Mouse (Mus musculus) adrenal gland, adult 8-10 months (tissue): ENCODE results near the gene Chrm3. TPM values are rescaled to one million over a fixed set of nuclear protein-coding genes. Genes with fewer than 3 reads are reported as not detected.
A peak's percentile ranks its signal among the peaks of the same experiment; 100 is the strongest.

ENCODE experiments used
- DNase-seq: peaks from one replicate; pipeline ENCODE4 v3.0.0; 2022
- total RNA-seq, 4 experiments: library from RNA; stranded (reverse); gene quantifications; 2 replicates each; pipeline ENCODE4 v1.2.4; 2022

The Chrm3 gene
- total RNA-seq, 4 experiments from 2014 or later = 1.8 to 10.9 (median 4.4) TPM

DNA sequence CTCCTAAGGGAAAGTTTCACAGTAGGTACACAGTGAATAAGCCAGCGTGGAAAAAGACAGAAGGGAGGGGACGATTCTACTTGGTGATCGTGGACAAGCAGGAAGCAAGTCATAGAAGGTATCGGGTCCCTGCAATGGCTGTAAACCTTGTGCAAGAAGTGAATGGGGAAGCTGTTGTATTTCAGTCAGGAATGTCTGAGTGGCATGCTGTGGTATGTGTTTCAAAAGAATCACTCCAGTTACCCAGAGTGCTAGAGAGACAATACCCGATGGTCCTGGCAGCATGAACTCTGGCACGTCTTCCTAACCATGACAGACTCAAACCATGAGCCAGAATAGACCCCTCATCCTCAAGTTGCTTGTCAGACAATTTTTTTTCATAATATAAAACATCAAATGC, 375.0 kb downstream of the Chrm3 start:
- no peak for DNase-seq

DNA sequence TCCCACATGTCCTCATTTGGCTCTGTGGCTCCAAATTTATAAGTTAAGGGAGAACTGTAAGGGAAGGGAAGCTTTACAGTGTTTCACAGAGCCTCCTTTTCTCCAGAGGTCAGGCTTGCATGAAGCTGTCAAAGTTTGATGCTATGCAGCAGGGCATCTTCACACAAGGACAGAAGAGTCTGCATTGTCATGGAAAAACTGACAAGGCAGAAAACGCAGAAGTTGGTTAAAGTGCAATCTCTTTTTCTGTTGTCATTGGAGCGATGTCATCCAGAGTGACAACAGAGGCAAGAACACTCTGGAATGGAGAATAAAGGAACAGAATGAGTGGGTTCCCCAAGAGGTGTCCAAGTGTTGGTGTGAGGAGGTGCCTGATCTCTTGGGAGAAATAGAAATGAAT, 377.4 kb downstream of the Chrm3 start:
- no peak for DNase-seq

DNA sequence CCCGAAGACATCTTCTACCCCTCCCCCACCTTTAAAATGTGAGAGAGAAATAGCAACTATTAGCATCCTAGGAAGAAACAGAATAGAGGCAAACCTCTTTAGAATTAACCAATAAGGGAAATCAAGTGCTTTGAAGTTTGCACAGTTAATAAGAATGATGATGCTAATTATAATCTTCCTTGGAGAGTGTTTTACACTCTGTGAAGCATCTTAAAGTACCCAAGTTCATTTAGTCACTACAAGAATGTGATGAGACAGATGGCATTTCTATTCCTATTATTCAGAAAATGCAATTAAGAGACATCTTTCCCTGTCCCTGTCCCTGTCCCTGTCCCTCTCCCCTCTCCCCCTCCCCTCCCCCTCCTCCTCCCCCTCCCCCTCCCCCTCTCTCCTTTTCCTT, 382.9 kb downstream of the Chrm3 start:
- no peak for DNase-seq

DNA sequence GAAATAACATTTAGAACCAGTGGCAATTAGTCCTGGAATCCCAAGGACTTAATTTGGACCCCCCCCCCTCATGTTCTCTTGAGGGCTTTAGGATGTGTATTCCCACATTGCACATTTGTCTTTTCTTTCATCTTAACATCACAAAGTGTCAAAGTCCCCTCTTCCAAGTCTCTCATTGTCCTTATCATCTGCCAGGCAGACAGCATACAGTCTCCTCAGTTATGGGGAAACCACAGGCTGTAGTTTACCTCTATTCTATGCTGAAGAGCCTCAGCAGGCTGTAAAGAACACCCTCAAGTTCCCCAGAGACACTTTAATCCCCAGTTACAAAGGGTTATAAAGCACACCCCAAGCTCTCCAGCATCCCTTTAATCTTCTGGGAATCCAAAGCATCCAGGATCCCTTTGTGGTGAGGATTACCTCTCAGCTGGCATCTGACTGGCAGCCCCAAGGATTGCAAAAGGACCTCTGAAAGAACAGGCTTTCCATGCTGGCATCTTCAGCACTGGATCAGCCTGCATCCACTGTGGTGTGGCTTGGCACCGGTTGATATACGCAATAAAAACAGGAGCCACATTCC, 386.8 kb downstream of the Chrm3 start:
- DNase-seq = no peak

DNA sequence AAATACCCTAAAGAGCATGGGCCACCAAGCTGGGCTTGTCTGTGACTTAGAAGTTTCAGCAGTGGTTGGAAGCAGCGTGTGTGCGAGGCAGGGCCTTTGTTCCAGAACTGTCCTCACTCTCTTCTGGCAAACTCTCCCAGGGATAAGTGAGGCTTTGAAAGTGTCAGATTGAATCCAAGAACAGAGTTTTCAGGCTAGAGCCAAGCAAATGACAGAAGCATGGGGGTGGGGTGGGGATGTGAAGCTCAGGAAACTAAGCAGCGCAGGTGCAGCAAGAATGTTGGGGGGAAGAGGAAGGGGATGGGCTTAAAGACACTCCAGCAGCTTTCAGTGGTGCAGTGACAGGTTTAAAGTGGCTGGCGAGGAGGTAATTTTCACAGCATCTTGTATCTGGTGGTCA, 388.8 kb downstream of the Chrm3 start:
- DNase-seq = no peak

DNA sequence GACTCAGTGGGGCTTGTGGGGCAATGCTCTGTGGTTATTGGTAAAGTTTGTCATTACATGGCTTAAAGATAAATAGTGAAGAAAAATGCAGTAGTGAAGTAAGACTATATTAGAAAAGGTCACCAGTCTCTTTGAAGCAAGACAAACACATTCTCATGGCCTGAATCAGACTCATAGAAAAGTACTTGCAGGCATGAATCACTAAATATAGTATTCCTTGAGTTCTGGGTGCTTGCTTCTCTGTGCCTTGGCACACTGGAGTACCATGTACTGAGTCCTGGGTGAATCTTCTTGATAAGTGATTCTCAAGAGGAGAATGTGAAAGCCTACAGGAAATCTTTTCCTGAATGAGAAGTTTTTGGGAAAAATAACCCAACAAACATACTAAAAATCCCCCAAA, 408.0 kb downstream of the Chrm3 start:
- no peak for DNase-seq

DNA sequence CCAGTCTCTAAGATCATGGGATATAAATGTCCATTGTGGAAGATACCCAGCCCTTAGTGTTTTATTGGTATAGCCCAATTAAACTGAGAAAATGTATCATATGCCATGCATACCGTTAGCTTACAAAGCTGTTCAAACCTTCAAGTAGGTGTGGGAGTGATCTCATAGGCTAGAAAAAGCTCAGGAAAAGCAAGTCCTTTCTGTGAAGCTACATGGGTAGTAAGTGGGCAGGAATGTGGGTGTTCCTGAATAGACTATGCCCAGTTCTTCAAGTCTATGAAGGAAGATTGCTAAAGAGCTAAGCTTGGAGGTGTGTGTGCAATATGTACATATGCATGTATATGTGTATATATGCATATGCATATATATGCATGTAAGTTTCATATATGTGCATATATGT, 409.3 kb downstream of the Chrm3 start:
- no peak for DNase-seq

DNA sequence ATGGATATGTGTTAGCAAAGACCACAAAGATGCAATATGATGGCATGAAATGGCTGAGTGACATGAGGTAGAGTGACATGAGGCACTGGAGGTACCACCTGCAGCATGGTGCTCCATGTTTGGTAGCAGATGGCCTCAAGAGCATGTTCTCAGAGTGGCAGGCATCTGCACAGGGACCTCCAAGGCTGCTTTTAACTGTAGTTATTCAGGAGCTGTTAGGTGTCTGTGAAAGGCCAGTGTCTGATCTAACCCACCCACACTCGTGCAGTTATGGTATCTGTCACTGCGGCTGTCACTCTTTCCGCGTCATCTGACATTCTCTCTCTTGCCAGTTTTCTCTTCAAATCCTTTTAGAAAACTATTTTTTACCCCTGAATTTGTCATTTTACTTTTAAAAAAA, 411.6 kb downstream of the Chrm3 start:
- DNase-seq = no peak

DNA sequence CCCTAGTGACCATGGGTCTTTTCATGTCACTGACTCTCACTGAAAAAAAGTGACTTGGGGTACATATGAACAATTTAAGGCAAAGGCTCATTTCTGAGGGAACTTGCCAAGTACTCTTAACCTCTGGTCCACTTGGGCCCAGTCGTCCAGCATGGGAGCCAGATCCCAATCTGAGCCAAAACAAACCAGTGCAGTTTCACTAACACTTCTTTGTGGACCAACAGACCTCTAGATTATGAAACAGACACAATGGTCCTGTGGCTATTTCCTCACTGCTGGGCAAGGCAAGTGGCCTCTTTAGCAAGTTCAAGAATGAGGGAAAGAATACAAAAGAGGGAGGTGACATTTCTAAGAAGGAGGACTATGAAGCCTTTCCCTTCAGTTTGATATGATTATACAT, 420.5 kb downstream of the Chrm3 start:
- peak; percentile 11 for DNase-seq

DNA sequence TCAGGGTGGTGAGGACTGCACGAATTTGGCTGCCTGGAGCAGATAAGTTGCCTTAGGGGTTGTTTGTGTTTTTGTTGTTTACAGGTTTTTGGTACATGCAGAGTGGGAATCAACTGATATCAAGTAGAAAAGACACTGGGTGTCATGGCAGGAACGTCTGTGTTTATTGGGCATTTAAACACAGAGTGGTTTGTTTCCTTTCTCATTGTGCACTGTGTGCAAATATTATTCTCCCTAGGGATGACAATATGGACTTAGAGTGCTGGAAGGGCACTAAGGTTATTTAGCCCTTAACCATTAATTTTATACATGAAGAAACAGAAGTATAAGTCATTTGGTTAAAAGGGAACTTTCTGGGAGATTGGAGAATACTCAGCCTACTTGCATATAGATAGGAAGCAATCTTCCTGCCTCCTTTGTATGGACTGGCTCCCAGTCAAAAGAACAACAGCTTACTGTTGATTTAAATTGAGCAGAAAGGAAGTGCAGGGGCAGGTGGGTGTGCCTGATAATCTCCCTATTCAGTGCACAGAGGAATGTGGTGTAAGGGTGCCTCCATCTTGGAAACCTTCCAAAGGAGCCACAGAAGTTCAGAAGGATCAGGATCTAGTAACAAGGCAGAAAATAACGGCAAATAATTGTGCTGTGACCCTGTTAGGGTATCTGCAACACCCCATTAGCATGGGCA, 421.7 kb downstream of the Chrm3 start:
- no peak for DNase-seq

DNA sequence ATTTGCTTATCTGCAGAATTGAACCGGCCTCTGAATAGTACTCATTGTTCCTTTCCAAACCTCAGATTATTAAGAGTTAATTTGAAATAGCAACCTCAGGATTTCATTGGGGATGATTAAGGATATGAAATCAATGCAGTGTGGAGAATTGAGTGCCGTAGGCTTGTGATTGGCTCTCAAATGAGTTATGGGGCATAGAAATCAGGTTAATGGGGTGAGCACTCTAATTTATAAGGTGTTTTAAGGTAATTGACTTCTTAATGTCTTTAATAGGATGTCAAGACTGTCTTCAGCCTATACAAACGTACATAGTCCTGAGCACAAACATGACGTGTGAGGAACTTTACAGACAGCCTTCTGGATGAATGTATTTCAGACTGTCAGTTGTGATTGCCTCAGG, 427.9 kb downstream of the Chrm3 start:
- no peak for DNase-seq

DNA sequence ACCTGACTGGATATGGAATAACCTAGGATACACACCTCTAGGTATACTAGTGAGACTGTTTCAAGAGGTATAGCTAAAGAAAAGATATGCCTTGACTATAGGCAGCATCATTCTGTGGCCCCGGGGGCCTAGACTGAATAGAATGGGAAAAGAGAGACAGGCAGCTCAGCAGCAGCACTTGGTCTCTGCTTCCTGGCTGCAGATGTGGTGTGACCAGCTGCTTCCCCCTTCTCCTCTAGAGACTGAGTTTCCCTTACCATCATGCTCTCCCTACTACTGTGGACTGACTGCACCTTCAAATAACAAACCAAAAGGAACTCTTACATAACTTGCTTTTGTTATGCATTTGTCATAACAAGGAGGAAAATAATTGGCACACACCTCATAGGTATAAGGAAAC, 430.0 kb downstream of the Chrm3 start:
- DNase-seq = no peak

DNA sequence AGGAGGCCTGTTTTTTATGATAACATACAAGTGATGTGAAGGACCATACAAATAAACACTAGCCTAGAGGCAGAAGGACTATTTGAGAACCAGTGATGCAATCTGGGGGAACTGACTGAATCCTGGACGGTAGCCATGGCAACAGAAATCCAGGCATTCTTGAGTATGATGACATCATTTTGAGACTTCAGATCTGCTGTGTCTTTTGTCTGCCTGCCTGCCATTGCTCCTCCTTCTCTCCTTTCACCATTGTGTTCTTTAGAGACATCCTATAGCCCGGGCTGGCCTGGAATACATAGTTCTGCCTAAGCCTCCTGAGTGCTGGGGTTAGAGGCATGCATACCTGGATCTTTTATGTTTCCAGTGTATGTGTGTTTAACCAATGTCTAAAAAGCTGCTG, 430.7 kb downstream of the Chrm3 start:
- DNase-seq = no peak

DNA sequence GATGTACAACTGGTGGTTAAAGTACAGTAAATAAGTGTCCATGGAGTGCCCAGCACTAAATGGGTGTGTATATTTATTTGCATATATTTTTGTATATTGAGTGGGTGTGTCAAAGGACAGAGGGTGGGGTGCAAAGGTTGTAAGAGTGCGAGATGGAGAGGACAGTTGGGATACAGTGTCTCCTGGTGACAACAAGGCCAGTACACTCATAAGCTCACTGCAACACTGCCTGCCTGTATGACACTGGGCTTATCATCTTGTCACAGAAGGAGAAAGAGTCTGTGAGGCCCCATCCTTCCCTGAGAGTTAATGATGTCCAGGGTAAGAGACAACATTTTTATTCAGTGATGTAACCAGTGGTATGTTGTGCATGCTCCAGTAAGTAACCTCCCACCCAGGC, 439.5 kb downstream of the Chrm3 start:
- DNase-seq = no peak

DNA sequence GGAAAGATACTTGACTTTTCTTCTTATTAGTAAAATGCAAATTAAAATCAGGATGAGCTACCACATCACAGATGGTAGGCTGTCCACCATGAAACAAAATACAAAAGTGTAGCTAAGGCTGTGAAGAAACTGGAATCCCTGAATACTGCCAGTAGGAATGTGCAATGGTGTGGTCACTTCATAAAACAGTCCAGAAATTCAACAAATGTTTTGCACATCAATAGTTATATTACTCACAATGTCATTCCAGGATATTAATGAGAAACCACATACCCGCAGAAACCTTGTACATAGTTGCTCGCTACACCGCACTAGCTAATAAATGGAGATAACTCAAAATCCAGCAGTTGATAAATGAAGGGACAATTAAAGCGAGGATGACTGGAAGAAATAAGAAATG, 447.9 kb downstream of the Chrm3 start:
- no peak for DNase-seq

DNA sequence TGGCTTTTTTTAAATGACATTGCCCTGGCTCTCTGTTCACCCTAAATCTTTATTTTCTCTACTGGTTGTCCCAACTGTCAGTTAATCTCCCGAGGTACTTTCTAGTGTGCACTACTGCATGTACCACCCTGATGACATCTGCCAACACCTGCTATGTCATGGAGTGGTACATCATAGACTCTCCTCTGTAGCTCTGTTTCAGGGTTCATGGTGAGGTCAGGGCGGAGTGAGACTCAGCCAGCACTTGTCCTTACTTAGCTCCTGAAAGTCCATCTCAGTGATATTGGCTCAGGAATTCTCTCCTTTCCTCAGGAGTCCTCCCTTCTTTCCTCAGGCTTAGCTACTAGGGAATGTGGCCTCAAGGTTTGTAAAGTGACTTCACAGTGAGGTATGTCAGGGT, 451.9 kb downstream of the Chrm3 start:
- no peak for DNase-seq

DNA sequence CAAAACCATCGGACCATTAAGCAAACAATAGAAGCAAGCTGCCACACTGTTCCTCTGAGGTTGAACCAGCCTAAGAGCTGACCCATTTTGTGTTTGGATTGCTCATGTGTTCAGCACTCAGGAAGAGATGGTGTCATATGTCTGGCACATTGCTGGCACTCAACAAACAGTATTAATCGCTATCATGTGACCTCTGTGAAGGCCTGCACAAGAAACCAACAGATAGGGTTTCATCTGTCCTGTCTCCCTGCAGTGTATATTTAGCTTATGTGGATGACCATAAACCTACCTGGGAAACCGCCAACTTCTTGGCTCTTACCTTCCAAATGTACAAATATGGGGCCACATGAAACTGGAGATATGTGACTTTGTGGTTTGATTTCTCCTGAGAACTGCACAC, 453.4 kb downstream of the Chrm3 start:
- no peak for DNase-seq

DNA sequence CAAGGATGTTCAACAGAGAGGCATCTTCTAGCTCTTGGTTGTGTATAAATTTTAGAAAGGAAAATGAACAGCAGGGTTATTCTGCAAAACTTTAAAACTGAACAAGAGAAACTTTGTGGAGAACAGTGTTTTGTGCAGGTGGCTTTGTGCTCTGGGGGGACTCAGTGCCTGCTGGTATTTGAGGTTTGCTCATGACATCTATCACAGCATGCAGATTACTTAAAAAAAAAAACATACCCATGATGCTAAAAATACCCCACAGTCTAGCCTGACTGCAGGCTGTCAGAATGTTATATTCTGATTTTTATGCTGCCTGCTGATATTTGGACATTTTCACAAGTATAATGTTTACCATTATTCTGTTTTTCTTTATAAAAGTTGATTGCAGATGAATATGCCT, 456.2 kb downstream of the Chrm3 start:
- DNase-seq = no peak

DNA sequence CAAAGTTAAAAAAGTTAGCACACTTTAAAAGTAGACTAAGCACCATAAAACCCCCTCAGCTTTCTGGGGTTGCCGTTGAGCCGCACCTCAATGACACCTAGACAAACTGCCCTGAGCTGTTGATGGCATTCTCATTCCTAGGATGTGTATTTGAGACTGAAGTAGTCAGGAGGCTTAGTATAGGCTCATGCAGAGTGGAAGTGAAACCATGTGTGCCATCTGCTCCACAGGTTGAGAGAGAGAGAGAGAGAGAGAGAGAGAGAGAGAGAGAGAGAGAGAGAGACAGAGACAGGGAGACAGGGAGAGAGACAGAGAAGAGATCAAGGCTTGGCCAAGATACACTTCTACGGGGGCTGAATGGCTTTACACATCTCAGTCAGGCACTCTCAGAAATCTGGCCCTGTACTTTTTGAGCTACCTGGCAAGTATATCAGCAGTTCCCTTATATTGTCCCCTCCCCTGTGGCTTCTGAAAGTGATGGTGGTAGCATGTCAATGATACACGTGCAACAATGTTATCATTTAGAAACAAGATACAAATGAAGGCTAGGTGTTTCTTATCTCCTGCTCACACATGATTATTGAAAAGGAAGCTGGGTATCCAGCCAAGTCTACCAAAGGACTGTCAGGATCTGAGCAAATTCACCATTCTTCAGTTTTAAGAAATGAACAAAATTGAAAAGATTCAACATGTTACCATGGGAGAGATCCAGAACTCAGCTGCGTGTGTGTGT, 459.8 kb downstream of the Chrm3 start:
- no peak for DNase-seq

DNA sequence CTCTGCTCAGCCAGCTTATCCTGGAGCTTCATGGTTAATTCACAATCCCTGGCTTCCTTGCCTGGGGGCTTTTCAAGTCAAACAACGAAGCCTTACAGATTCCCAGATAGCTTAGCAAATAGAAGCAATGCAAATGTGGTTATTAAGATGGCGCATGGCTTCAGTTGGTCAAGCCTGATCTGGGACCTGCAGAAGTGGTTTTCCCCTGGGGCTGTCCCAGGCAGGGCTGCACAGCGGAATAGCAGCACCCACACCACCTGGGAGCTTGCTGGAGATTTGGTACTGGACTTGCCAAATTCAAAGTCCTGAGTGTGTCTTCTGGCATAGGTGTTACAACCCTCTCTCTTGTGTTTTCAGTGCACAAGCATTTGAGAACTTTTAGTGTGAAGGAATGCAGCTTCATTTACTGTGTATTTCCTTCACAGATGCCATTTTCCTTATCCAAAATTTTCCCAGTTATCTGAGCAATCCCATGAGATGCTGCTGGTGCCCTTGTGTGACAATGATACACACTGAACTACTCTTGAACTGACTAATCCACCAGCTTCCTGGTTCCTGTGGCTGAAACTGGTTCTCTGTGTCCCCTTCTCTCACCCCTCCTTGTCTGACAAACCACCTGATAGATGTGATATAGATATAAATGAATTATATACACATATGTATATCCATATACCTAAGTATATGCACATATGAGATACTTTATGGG, 461.8 kb downstream of the Chrm3 start:
- no peak for DNase-seq

DNA sequence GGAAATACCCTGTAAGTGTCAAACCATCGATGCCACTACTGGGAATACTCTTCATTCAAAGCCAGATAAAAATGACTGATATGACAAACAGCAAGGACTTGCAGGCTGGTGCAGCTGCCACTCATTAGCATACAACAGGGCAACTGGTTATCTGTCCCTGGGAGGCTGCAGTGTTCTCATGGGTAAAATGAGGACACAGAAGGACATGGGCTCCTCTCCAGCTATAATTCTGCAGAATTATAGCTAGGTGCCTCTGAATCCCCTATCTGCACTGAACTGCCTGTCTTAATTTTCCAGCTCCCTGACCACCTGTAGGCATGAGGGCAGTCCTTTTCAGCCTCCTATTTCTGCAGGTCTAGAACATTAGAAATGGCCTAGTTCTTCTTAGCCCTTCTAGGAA, 463.4 kb downstream of the Chrm3 start:
- DNase-seq = no peak

DNA sequence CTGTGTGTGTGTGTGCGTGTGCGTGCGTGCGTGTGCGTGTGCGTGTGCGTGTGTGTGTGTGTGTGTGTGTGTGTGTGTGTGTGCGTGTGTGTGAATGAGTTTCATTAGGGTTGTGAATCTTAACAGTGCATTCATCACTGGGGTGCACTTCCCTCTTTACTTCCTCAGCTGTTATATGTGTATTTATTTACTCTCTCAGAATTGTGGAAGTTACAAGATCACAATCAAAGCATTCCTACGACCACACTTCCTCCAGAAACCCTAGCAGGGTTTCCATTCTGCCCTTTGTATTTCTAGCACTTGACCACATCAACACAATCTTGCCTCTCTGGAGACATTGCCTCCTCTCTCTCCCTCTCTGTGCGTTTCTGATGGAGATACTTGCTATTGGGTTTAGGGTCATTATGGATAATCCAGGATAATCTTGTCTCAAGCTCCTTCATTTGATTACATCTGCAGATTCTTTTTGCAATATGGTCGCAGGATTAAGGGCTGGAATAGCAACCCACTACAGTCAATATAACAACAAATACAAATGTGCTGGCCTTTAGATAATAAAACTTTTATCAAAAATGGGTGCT, 465.5 kb downstream of the Chrm3 start:
- no peak for DNase-seq

DNA sequence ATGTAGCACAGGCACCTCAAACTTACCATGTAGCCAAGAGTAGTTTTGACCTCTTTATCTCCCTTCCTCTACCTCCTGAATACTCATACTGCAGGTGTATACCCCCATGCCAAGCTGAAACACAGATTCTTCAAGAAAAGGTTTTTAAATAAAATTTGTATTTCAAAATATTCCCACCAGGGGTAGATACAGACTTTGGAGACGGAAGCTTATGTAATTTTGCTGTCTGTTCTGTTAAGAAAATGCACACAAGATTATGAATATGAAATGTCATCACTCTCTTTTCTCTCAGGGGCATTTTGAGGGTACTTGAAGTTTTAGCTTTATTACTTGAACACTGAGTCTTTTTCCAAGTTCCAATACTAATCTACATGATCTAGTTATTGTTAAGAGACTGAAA, 469.6 kb downstream of the Chrm3 start:
- DNase-seq = no peak
